Mouse (Mus musculus): ENCODE data around the gene Klk6.

The Klk6 gene

GRCm38 (mm10) chr7:43824199-43824598 lies at the start of gene Klk6:
TSS of gene Klk6 (plus strand) at chr7:43824499.
- no peak for DNase-seq (ENCODE audit: low spot score in 2 of 2)

GRCm38 (mm10) chr7:43774802-43775201 lies 49.5 kb upstream of the Klk6 start:
- DNase-seq (ENCODE audit: low spot score in 2 of 2) = peak in 1 of 2 experiments; percentile 3

- DNase-seq (ENCODE audit: low spot score in 2 of 2) = peak in 1 of 2 experiments; percentile 2
These were observed 48.8 kb upstream of the Klk6 start for GRCm38 (mm10) chr7:43775311-43776057.

- DNase-seq (ENCODE audit: low spot score in 2 of 2) = no peak
These were observed 47.8 kb upstream of the Klk6 start for GRCm38 (mm10) chr7:43776506-43776905.

- peak in 1 of 2 experiments; percentile 2 for DNase-seq (ENCODE audit: low spot score in 2 of 2)
These were observed 46.9 kb upstream of the Klk6 start for GRCm38 (mm10) chr7:43777423-43777822.

GRCm38 (mm10) chr7:43778176-43778970 lies 45.9 kb upstream of the Klk6 start:
- DNase-seq (ENCODE audit: low spot score in 2 of 2) = peak in 1 of 2 experiments; percentile 2

- DNase-seq (ENCODE audit: low spot score in 2 of 2) = no peak
These were observed 44.1 kb upstream of the Klk6 start for GRCm38 (mm10) chr7:43780241-43780640.

- DNase-seq (ENCODE audit: low spot score in 2 of 2) = no peak
These were observed 43.6 kb upstream of the Klk6 start, which contains the start of gene Klk10 for GRCm38 (mm10) chr7:43780746-43781145. TSS of gene Klk10 (plus strand) at chr7:43781035.

GRCm38 (mm10) chr7:43781541-43781940 lies 42.8 kb upstream of the Klk6 start:
- DNase-seq (ENCODE audit: low spot score in 2 of 2) = no peak

GRCm38 (mm10) chr7:43782275-43783265 lies 41.7 kb upstream of the Klk6 start:
- DNase-seq (ENCODE audit: low spot score in 2 of 2) = peak in 1 of 2 experiments; percentile 61

- no peak for DNase-seq (ENCODE audit: low spot score in 2 of 2)
These were observed 39.0 kb upstream of the Klk6 start for GRCm38 (mm10) chr7:43785286-43785685.

- DNase-seq (ENCODE audit: low spot score in 2 of 2) = no peak
These were observed 36.2 kb upstream of the Klk6 start for GRCm38 (mm10) chr7:43788096-43788495.

GRCm38 (mm10) chr7:43789295-43789694 lies 35.0 kb upstream of the Klk6 start:
- no peak for DNase-seq (ENCODE audit: low spot score in 2 of 2)

GRCm38 (mm10) chr7:43791591-43791990 lies 32.7 kb upstream of the Klk6 start, which contains the start of gene Klk9:
TSS of gene Klk9 (plus strand) at chr7:43791891.
- DNase-seq (ENCODE audit: low spot score in 2 of 2) = no peak

- no peak for DNase-seq (ENCODE audit: low spot score in 2 of 2)
These were observed 27.9 kb upstream of the Klk6 start for GRCm38 (mm10) chr7:43796355-43796754.

GRCm38 (mm10) chr7:43797333-43797769 lies 26.9 kb upstream of the Klk6 start, which contains the start of gene Klk8:
TSS of gene Klk8 (plus strand) at chr7:43797577.
- DNase-seq (ENCODE audit: low spot score in 2 of 2) = no peak

GRCm38 (mm10) chr7:43797844-43798462 lies 26.3 kb upstream of the Klk6 start:
- DNase-seq (ENCODE audit: low spot score in 2 of 2) = no peak

GRCm38 (mm10) chr7:43799876-43800275 lies 24.4 kb upstream of the Klk6 start:
- DNase-seq (ENCODE audit: low spot score in 2 of 2) = no peak

GRCm38 (mm10) chr7:43810994-43811393 lies 13.3 kb upstream of the Klk6 start, which contains the start of gene Klk7:
TSS of gene Klk7 (plus strand) at chr7:43811294.
- no peak for DNase-seq (ENCODE audit: low spot score in 2 of 2)

- DNase-seq (ENCODE audit: low spot score in 2 of 2) = no peak
These were observed 9.1 kb upstream of the Klk6 start for GRCm38 (mm10) chr7:43815211-43815610.

GRCm38 (mm10) chr7:43816746-43817145 lies 7.6 kb upstream of the Klk6 start:
- DNase-seq (ENCODE audit: low spot score in 2 of 2) = no peak

All from frontal cortex, postnatal 10 days (tissue).